Mouse (Mus musculus) testis, adult 2 months (tissue): Measurements from ENCODE around the gene Pik3ca. TPM values are rescaled to one million over a fixed set of nuclear protein-coding genes. Genes with fewer than 3 reads are reported as not detected.

Source experiments
- H3K27ac ChIP-seq: fragments of 200-500 bp; 2 replicates; pipeline ENCODE4 v1.5.1; 2012; ENCODE audit warnings: low read depth, low read length; ENCODE audit not compliant: control insufficient read depth, insufficient read depth
- H3K27me3 ChIP-seq: fragments of 200-500 bp; 2 replicates; pipeline ENCODE4 v1.6.1; 2012; ENCODE audit warnings: mild to moderate bottlenecking, low read length, moderate library complexity; ENCODE audit not compliant: control insufficient read depth, insufficient read depth
- H3K36me3 ChIP-seq: fragments of 200-500 bp; 2 replicates; pipeline ENCODE4 v1.6.1; 2012; ENCODE audit warnings: mild to moderate bottlenecking, low read length; ENCODE audit not compliant: control insufficient read depth, insufficient read depth
- H3K4me1 ChIP-seq: fragments of 200-500 bp; 2 replicates; pipeline ENCODE4 v1.6.1; 2012; ENCODE audit warnings: low read length; ENCODE audit not compliant: control insufficient read depth, insufficient read depth
- H3K4me3 ChIP-seq: fragments of 200-500 bp; 2 replicates; pipeline ENCODE4 v1.5.1; 2012; ENCODE audit warnings: low read depth, mild to moderate bottlenecking, low read length, moderate library complexity, mixed read lengths; ENCODE audit not compliant: control insufficient read depth
- CTCF ChIP-seq: fragments of 200-500 bp; IDR thresholded peaks from 2 replicates; pipeline ENCODE4 v1.5.1; 2012; ENCODE audit warnings: low read depth, mild to moderate bottlenecking, inconsistent platforms, low read length, moderate library complexity; ENCODE audit not compliant: control insufficient read depth, insufficient read depth, insufficient replicate concordance
- POLR2A ChIP-seq: fragments of 200-500 bp; IDR thresholded peaks from 2 replicates; pipeline ENCODE4 v1.6.1; 2012; ENCODE audit warnings: low read depth, mild to moderate bottlenecking, inconsistent platforms, low read length, moderate library complexity; ENCODE audit not compliant: control insufficient read depth
- polyA plus RNA-seq: library from polyadenylated mRNA; depleted of rRNA; stranded (reverse); fragments of >200 nt; gene quantifications from 2 replicates; pipeline ENCODE4 v1.2.3, GENCODE M21; 2012

The Pik3ca gene
- polyA plus RNA-seq, 1 experiment: 4.9 TPM

- Histone ChIP-seq H3K27me3 (no peaks in the 10 kb centered on the region), H3K27ac (no peak overlapping the region), H3K4me1 (no peaks in the 10 kb centered on the region), H3K36me3 (no peaks in the 10 kb centered on the region), H3K4me3 (no peak overlapping the region)
- TF ChIP-seq POLR2A: no peak
- no peak for TF ChIP-seq CTCF
These were observed 32.9 kb downstream of the Pik3ca start for GRCm38 (mm10) chr3:32430394-32430793.

GRCm38 (mm10) chr3:32434016-32434415 is 36.5 kb downstream of the Pik3ca start:
- no peak for TF ChIP-seq POLR2A
- no peak for TF ChIP-seq CTCF

DNA sequence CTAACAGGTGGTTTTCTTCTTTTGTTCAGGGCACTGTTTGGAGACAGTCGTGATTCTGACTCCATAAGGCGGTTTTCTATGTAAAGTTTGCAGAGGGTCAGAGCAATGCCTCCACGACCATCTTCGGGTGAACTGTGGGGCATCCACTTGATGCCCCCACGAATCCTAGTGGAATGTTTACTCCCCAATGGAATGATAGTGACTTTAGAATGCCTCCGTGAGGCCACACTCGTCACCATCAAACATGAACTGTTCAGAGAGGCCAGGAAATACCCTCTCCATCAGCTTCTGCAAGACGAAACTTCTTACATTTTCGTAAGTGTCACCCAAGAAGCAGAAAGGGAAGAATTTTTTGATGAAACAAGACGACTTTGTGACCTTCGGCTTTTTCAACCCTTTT is 38.6 kb downstream of the Pik3ca start:
- no peaks in the 10 kb centered on the region for H3K27me3 ChIP-seq
- peaks cover 1% of the 10 kb centered on the region for H3K36me3 ChIP-seq
- no peak for TF ChIP-seq POLR2A
- no peak for TF ChIP-seq CTCF
- no peaks in the 10 kb centered on the region for H3K4me1 ChIP-seq
- H3K27ac ChIP-seq: no peak overlapping the region
- no peak overlapping the region for H3K4me3 ChIP-seq

More at GRCm38 (mm10) chr3:32434016-32434415, 36.5 kb downstream of the Pik3ca start:
- no peak overlapping the region for H3K27ac ChIP-seq
- H3K4me3 ChIP-seq: no peak overlapping the region
- H3K27me3 ChIP-seq: no peaks in the 10 kb centered on the region
- no peaks in the 10 kb centered on the region for H3K4me1 ChIP-seq
- H3K36me3 ChIP-seq: no peaks in the 10 kb centered on the region

- no peak overlapping the region for H3K4me3 ChIP-seq
- TF ChIP-seq CTCF (no peak), POLR2A (no peak)
- no peaks in the 10 kb centered on the region for H3K4me1 ChIP-seq
- H3K27ac ChIP-seq: no peak overlapping the region
- H3K36me3 ChIP-seq: peaks cover 1% of the 10 kb centered on the region
- H3K27me3 ChIP-seq: no peaks in the 10 kb centered on the region
These were observed 39.8 kb downstream of the Pik3ca start for GRCm38 (mm10) chr3:32437297-32437696.

GRCm38 (mm10) chr3:32437820-32438219 is 40.3 kb downstream of the Pik3ca start:
- peaks cover 1% of the 10 kb centered on the region for H3K36me3 ChIP-seq
- no peak overlapping the region for H3K27ac ChIP-seq
- no peaks in the 10 kb centered on the region for H3K4me1 ChIP-seq
- H3K4me3 ChIP-seq: no peak overlapping the region
- no peaks in the 10 kb centered on the region for H3K27me3 ChIP-seq
- TF ChIP-seq POLR2A (no peak), CTCF (no peak)

- TF ChIP-seq CTCF (no peak), POLR2A (no peak)
- Histone ChIP-seq H3K27ac (no peak overlapping the region), H3K36me3 (peaks cover 1% of the 10 kb centered on the region)
These were observed 41.2 kb downstream of the Pik3ca start for GRCm38 (mm10) chr3:32438716-32439115.

GRCm38 (mm10) chr3:32441710-32442109 is 44.2 kb downstream of the Pik3ca start:
- Histone ChIP-seq H3K36me3 (peaks cover 1% of the 10 kb centered on the region), H3K4me3 (no peak overlapping the region), H3K4me1 (no peaks in the 10 kb centered on the region), H3K27ac (no peak overlapping the region), H3K27me3 (no peaks in the 10 kb centered on the region)
- TF ChIP-seq POLR2A: no peak

More at GRCm38 (mm10) chr3:32438716-32439115, 41.2 kb downstream of the Pik3ca start:
- H3K4me3 ChIP-seq: no peak overlapping the region
- no peaks in the 10 kb centered on the region for H3K27me3 ChIP-seq
- H3K4me1 ChIP-seq: no peaks in the 10 kb centered on the region

- H3K36me3 ChIP-seq: no peaks in the 10 kb centered on the region; the same call in none of the 2 replicates
- H3K4me1 ChIP-seq: no peaks in the 10 kb centered on the region
- no peaks in the 10 kb centered on the region for H3K27me3 ChIP-seq
- no peak overlapping the region for H3K4me3 ChIP-seq
- H3K27ac ChIP-seq: no peak overlapping the region
- no peak for TF ChIP-seq POLR2A
- TF ChIP-seq CTCF: no peak
These were observed 57.0 kb downstream of the Pik3ca start for GRCm38 (mm10) chr3:32454329-32455021.
